Mouse (Mus musculus) hindbrain, embryonic 15.5 days (tissue): ENCODE results near the gene Ftsj3. TPM values are rescaled to one million over a fixed set of nuclear protein-coding genes. Genes with fewer than 3 reads are reported as not detected.
A peak's percentile ranks its signal among the peaks of the same experiment; 100 is the strongest.

Experiments
- ATAC-seq: fragments of 200-750 bp; cut with Nextera tagmentation; 2 replicates; pipeline ENCODE4 v1.8.0; 2017; ENCODE audit warnings: low read depth, moderate number of reproducible peaks, moderate TSS enrichment; ENCODE audit not compliant: low FRiP score
- H3K27ac ChIP-seq: fragments of 300-500 bp; sonication (generic); replicated peaks from 2 replicates; pipeline ENCODE4 v1.5.1; 2015; ENCODE audit warnings: mild to moderate bottlenecking, inconsistent platforms
- H3K27me3 ChIP-seq: fragments of 300-500 bp; sonication (generic); 2 replicates; pipeline ENCODE4 v1.6.1; 2015; ENCODE audit warnings: control low read depth, inconsistent platforms
- H3K36me3 ChIP-seq: fragments of 300-500 bp; sonication (generic); 2 replicates; pipeline ENCODE4 v1.6.1; 2015; ENCODE audit warnings: control low read depth, inconsistent platforms
- H3K4me1 ChIP-seq: fragments of 300-500 bp; sonication (generic); replicated peaks from 2 replicates; pipeline ENCODE4 v1.6.1; 2015; ENCODE audit warnings: control low read depth, inconsistent platforms
- H3K4me2 ChIP-seq: fragments of 300-500 bp; sonication (generic); 2 replicates; pipeline ENCODE4 v1.6.1; 2015; ENCODE audit warnings: moderate library complexity, mild to moderate bottlenecking, inconsistent platforms
- H3K4me3 ChIP-seq: fragments of 300-500 bp; sonication (generic); 2 replicates; pipeline ENCODE4 v1.5.1; 2015; ENCODE audit warnings: mild to moderate bottlenecking, inconsistent platforms
- H3K9ac ChIP-seq: fragments of 300-500 bp; sonication (generic); 2 replicates; pipeline ENCODE4 v1.6.1; 2015; ENCODE audit warnings: inconsistent platforms
- H3K9me3 ChIP-seq: fragments of 300-500 bp; sonication (generic); 2 replicates; pipeline ENCODE4 v1.6.1; 2016; ENCODE audit warnings: control low read depth, inconsistent platforms
- WGBS: fragments of 180-500 bp; shearing (Covaris S2); methylation state at CpG from one replicate; pipeline ENCODE4 v1.1.7; 2015; 5-methylcytosine and 5-hydroxymethylcytosine counted together
- polyA plus RNA-seq: library from polyadenylated mRNA; unstranded; fragments of >200 nt; fragmentation: Nextera tagmentation; extraction: Ambion mirVana; gene quantifications from 2 replicates; pipeline ENCODE4 v1.2.1, GENCODE M21; 2015

Ftsj3 gene
- polyA plus RNA-seq, 1 experiment from 2014 or later: 35.4 TPM

- Histone ChIP-seq H3K4me1 (peaks cover 14% of the 10 kb centered on the region), H3K4me3 (peak within 1 kb of the TSS; percentile 23), H3K4me2 (peak within 1 kb of the TSS; percentile 55), H3K36me3 (no peaks in the 10 kb centered on the region), H3K9ac (no peak within 1 kb of the TSS), H3K9me3 (no peaks in the 10 kb centered on the region), H3K27ac (no peak within 1 kb of the TSS), H3K27me3 (no peaks in the 10 kb centered on the region)
- ATAC-seq: peak; percentile 66
- WGBS: 10% methylated on average over 25 of the region's 25 CpGs
These were observed 20.6 kb upstream of the Ftsj3 start, which contains the start of gene Tcam1 for GRCm38 (mm10) chr11:106276454-106276853. Tcam1 (plus strand) TSS chr11:106276672.

DNA sequence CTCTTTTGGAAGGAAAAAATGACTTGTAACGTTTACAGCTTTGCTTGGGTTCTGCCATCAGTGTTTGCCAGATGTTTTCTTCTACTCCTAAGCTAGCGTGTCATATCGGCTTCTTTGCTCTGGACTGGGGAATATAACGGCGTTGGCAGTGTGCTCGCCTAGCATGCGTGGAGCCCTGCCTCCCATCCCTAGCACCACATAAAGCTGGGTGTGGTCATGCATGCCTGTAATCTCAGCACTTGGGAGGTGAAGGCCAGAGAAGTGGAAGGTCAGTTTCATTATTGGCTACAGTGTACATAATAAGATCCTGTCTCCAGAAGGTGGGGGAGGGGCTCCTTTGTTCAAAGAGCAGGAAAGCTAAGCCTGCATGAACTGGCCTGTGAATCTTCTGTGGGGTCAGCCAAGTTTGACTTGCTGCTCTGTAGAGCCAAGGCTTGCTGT is 19.1 kb upstream of the Ftsj3 start:
- 89% methylated on average over 7 of the region's 7 CpGs for WGBS
- Histone ChIP-seq H3K27me3 (no peaks in the 10 kb centered on the region), H3K4me2 (no peak overlapping the region), H3K27ac (no peak overlapping the region), H3K9me3 (no peaks in the 10 kb centered on the region), H3K9ac (no peak overlapping the region), H3K4me3 (no peak overlapping the region), H3K36me3 (no peaks in the 10 kb centered on the region), H3K4me1 (peaks cover 28% of the 10 kb centered on the region)
- ATAC-seq: no peak

DNA sequence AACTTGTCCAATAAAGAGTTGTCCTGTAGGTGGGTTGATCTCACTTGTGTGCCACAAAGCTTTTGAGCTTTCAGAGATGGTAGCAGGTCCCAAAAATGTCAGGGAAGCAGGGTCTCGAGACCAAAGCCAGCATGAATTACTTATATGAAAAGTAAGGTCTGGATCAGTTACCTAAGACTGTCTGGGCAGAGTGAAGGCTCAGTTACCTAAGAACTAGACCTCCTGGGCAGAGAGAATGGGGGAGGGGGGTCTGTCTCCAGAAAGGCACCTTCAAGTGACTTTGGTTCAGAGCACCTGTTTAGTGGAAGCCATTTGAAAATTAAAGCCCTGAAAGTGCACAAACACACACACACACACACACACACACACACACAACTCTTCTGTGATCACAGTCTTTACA is 18.5 kb upstream of the Ftsj3 start:
- Histone ChIP-seq H3K4me2 (no peak overlapping the region), H3K27ac (no peak overlapping the region), H3K27me3 (no peaks in the 10 kb centered on the region), H3K4me3 (no peak overlapping the region), H3K9ac (no peak overlapping the region), H3K36me3 (no peaks in the 10 kb centered on the region), H3K4me1 (peaks cover 30% of the 10 kb centered on the region), H3K9me3 (no peaks in the 10 kb centered on the region)
- ATAC-seq: no peak
- WGBS: 94% methylated on average over 1 of the region's 1 CpGs

DNA sequence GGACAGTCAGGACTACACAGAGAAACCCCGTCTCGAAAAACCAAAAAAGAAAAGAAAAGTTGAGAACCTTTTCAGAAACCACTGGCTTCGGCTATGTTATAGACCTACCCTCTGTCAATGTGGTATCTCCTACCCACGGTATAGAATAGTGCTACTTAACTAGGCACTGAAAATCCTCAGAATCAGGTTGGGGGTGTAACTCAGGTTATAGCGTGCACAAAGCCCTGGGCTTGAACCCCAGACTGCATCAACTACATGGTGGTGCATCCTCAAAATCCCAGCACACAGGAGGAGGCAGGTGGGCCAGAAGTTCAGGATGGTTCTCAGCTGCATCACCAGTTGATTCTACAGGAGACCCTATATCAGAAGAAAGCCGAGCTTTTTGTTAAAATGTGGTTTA is 17.9 kb upstream of the Ftsj3 start:
- H3K4me1 ChIP-seq: peaks cover 36% of the 10 kb centered on the region
- peak overlapping the region; percentile 90; the same call in 1 of the 2 replicates for H3K4me3 ChIP-seq
- no peaks in the 10 kb centered on the region for H3K27me3 ChIP-seq
- no peaks in the 10 kb centered on the region for H3K36me3 ChIP-seq
- 96% methylated on average over 6 of the region's 6 CpGs for WGBS
- H3K27ac ChIP-seq: no peak overlapping the region; the same call in 1 of the 2 replicates
- no peak for ATAC-seq
- H3K9me3 ChIP-seq: no peaks in the 10 kb centered on the region
- H3K9ac ChIP-seq: no peak overlapping the region
- peak overlapping the region; percentile 81 for H3K4me2 ChIP-seq

DNA sequence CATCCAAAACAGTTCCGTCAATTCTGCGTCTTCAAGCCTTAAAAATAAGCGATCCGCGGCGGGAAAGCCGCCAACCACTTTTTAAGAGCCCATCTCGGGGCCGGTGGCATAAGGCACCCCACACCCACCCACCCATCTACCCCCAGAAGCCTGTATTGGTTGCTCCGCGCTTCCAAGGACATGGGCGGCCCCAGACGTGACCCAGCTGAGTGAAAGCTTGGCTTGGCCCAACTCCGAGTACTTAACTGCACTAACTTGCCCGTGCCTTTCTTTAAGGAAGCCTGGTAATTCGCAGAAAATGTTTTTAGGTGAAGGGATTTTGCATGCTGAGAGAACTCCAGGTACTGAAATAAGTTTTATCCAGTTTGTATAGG is 17.4 kb upstream of the Ftsj3 start:
- 18% methylated on average over 16 of the region's 16 CpGs for WGBS
- H3K27me3 ChIP-seq: no peaks in the 10 kb centered on the region
- peak overlapping the region; percentile 90 for H3K4me3 ChIP-seq
- no peaks in the 10 kb centered on the region for H3K9me3 ChIP-seq
- H3K4me2 ChIP-seq: peak overlapping the region; percentile 81
- peak overlapping the region; percentile 87 for H3K27ac ChIP-seq
- H3K4me1 ChIP-seq: peaks cover 41% of the 10 kb centered on the region
- no peaks in the 10 kb centered on the region for H3K36me3 ChIP-seq
- H3K9ac ChIP-seq: peak overlapping the region; percentile 83
- ATAC-seq: peak; percentile 17

GRCm38 (mm10) chr11:106272644-106273310 is 16.9 kb upstream of the Ftsj3 start, which contains the start of gene Smarcd2:
Smarcd2 (minus strand) TSS chr11:106272972.
- Histone ChIP-seq H3K27ac (peak within 1 kb of the TSS; percentile 87), H3K9me3 (no peaks in the 10 kb centered on the region), H3K9ac (peak within 1 kb of the TSS; percentile 83), H3K27me3 (no peaks in the 10 kb centered on the region), H3K4me3 (peak within 1 kb of the TSS; percentile 90), H3K36me3 (no peaks in the 10 kb centered on the region), H3K4me1 (peaks cover 46% of the 10 kb centered on the region), H3K4me2 (peak within 1 kb of the TSS; percentile 81)
- ATAC-seq: peak; percentile 92
- under 1% methylated on average over 70 of the region's 72 CpGs for WGBS

DNA sequence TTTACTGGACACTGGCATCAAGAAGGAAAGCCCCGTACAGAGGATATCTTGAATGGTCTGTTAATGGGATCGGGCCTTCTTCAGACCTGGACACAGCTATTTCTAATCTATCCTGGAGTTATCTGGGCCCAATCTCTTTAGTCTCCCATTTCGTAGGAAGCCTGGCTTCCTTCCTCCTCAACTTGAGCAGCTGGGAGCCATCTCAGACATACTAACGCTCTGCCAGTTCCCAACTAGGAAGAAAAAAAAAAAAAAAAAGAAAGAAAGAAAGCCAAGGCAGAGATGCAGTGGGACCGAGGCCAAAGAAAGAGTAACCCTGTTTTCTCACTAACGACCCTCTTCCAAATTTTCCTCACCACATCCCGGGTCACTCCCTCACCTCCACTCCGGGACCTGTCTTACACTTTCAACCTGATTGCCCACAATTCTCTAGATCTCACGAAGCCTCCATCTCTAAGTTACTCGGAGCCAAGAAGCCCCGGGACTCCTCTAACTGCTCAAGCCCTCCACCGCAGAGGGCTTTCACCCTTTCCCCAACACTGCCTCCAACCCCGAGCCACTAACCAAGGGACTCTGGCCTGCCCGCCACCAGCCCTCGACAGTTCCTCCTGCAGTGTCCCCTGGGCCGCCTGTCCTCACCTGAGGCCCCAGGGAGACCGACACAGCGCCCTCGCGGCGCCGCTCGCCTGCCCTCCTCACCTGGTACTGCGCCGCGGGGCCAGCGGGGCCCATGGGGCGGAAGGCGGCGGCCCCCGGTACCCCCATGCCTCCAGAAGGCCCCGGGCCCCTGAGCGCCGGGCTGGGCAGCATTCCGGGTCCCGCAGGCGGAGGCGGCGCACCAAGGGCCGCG is 16.1 kb upstream of the Ftsj3 start:
- H3K36me3 ChIP-seq: peaks cover 2% of the 10 kb centered on the region; the same call in 1 of the 2 replicates
- peak overlapping the region; percentile 83 for H3K9ac ChIP-seq
- peak overlapping the region; percentile 81 for H3K4me2 ChIP-seq
- H3K27me3 ChIP-seq: no peaks in the 10 kb centered on the region
- WGBS: 2% methylated on average over 33 of the region's 41 CpGs
- H3K4me3 ChIP-seq: peak overlapping the region; percentile 90
- H3K27ac ChIP-seq: peak overlapping the region; percentile 87
- 0 out of 2 replicates have a peak, but pooled peaks have one; percentile 14 for ATAC-seq
- no peaks in the 10 kb centered on the region for H3K9me3 ChIP-seq
- peaks cover 53% of the 10 kb centered on the region for H3K4me1 ChIP-seq

DNA sequence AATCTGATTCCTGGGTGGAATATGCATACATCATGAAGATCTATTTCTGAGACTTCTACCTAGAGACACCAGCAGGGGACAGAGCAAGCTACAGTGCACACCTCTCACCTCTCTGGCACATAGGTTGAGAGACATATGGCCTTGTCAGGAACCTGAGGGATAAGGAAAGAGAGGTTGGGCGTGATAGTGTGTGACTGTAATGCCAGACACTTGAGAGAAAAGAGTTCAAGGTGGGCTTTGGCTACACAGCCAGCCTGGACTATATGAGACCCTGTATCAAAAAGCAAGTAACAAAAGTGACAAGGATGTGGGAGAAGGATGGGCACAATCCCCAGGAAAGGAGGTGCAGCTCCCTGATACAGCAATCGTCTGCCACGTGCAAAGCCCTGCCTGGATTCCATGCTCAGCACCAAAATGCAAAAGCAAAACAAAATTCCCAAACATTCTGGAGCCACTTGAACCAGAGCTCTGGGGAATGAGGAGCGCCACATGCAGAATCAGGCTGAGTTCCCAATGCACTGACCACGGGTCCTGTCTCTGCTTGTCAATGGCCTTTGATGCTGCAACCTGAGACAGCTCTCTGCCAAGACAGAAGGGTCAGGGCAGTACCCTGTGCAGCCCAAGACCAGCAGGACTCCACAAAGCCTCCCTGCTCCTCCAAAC is 15.4 kb upstream of the Ftsj3 start:
- ATAC-seq: no peak
- Histone ChIP-seq H3K9ac (peak overlapping the region; percentile 83), H3K4me3 (peak overlapping the region; percentile 90), H3K36me3 (peaks cover 9% of the 10 kb centered on the region), H3K27me3 (no peaks in the 10 kb centered on the region), H3K4me2 (peak overlapping the region; percentile 81), H3K4me1 (peaks cover 52% of the 10 kb centered on the region), H3K9me3 (no peaks in the 10 kb centered on the region), H3K27ac (peak overlapping the region; percentile 87)
- WGBS: 43% methylated on average over 5 of the region's 5 CpGs

DNA sequence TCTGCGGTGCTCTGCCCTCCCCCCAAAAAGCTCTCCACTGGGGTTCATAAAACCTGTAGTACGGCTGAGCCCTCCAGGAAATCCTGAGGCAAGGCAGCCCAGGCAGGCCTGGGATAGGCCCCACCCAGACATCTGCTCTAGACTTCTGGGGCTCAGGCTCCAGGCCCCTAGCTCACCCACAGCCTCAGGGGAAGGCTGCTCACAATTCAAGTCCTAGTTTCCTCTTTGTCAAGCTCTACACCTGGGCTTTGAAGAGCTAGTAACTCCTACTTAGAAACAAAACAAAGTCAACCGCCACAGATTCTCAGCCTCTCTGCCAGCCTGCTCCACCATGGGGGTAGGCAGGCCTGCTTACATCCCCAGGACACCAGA is 13.2 kb upstream of the Ftsj3 start:
- no peaks in the 10 kb centered on the region for H3K9me3 ChIP-seq
- H3K36me3 ChIP-seq: peaks cover 31% of the 10 kb centered on the region
- peak overlapping the region; percentile 56 for H3K27ac ChIP-seq
- peaks cover 48% of the 10 kb centered on the region for H3K4me1 ChIP-seq
- no peak overlapping the region for H3K9ac ChIP-seq
- 31% methylated on average over 3 of the region's 3 CpGs for WGBS
- no peak for ATAC-seq
- H3K27me3 ChIP-seq: no peaks in the 10 kb centered on the region
- H3K4me3 ChIP-seq: no peak overlapping the region
- H3K4me2 ChIP-seq: 0 out of 2 replicates have a peak overlapping the region, but pooled peaks have one; percentile 9

DNA sequence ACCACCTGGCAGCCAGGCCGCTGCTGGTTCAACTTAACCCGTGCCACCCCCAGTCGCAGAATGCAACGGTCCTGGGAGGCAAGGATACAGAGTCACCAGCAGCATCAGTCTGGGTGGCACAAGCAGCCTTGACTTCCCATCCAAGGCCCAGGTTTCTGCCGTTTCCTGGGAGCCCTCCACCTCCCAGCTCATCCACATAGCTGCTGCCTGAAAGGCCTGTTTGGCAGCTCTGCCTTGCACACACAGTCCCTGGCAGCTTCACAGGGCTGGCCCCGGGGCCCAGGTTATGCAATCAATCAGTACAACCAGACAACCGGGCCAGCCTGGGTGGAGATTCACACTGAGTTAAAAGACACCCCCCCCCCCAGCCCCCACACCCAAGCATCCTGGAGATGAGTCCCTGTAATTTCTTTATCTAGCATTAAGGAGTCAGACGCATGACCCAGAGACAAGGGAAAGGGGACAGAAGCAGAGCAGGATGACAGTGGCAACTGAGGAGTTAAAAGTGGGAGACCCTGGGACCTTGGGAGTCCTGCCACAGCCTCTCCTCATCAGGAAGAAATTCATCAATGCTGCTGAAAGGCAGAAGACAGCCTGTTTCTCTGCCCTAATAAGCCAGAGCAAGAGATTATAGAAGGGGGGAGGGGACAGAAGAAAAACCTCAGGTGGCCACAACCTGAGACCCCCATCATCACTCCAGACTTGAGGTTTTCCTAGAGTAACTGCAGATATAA is 12.6 kb upstream of the Ftsj3 start:
- WGBS: 30% methylated on average over 8 of the region's 8 CpGs
- Histone ChIP-seq H3K4me2 (peak overlapping the region; percentile 9; the same call in 1 of the 2 replicates), H3K4me3 (no peak overlapping the region)

GRCm38 (mm10) chr11:106267871-106268270 is 12.0 kb upstream of the Ftsj3 start:
- Histone ChIP-seq H3K9ac (no peak overlapping the region), H3K4me2 (peak overlapping the region; percentile 9), H3K4me1 (peaks cover 42% of the 10 kb centered on the region), H3K9me3 (no peaks in the 10 kb centered on the region), H3K27me3 (no peaks in the 10 kb centered on the region), H3K27ac (peak overlapping the region; percentile 56), H3K36me3 (peaks cover 42% of the 10 kb centered on the region), H3K4me3 (no peak overlapping the region)
- no peak for ATAC-seq
- WGBS: 45% methylated on average over 5 of the region's 5 CpGs

More for the DNA sequence above, 12.6 kb upstream of the Ftsj3 start:
- H3K36me3 ChIP-seq: peaks cover 37% of the 10 kb centered on the region
- no peak for ATAC-seq
- peaks cover 46% of the 10 kb centered on the region for H3K4me1 ChIP-seq
- no peaks in the 10 kb centered on the region for H3K9me3 ChIP-seq
- peak overlapping the region; percentile 56 for H3K27ac ChIP-seq
- H3K27me3 ChIP-seq: no peaks in the 10 kb centered on the region
- 0 out of 2 replicates have a peak overlapping the region, but pooled peaks have one; percentile 20 for H3K9ac ChIP-seq
